In genomic region chr2:64458171-64458570, GRCm38 (mm10) we compare ENCODE assay signal across 8 mouse cellular contexts.
A peak's percentile ranks its signal among the peaks of the same experiment; 100 is the strongest.
DNase-seq lines count a peak whose midpoint lies in the region; ATAC-seq and TF ChIP-seq lines count a peak whose summit lies in the region.

No protein-coding gene starts in this region.

- H3K36me3 ChIP-seq in forebrain, embryonic 10.5 days (replicated peaks) = no peaks in the 10 kb centered on the region
- no peaks in the 10 kb centered on the region for H3K36me3 ChIP-seq in forebrain, embryonic 12.5 days (replicated peaks)
- H3K36me3 ChIP-seq in lung, embryonic 14.5 days (ENCODE audit: insufficient read depth) = no peaks in the 10 kb centered on the region

- WGBS in forebrain, embryonic 10.5 days = 72% methylated on average over 5 of the region's 5 CpGs
- WGBS in forebrain, embryonic 12.5 days = 71% methylated on average over 5 of the region's 5 CpGs
- 57% methylated on average over 5 of the region's 5 CpGs for WGBS in lung, embryonic 14.5 days
- WGBS in lung, adult 2 months = 58% methylated on average over 5 of the region's 5 CpGs

- no peaks in the 10 kb centered on the region for H3K4me1 ChIP-seq in forebrain, embryonic 10.5 days
- no peaks in the 10 kb centered on the region for H3K4me1 ChIP-seq in forebrain, embryonic 12.5 days
- no peaks in the 10 kb centered on the region for H3K4me1 ChIP-seq in lung, embryonic 14.5 days (ENCODE audit: insufficient read depth)
- H3K4me1 ChIP-seq in lung, adult 2 months (ENCODE audit: control insufficient read depth, insufficient read depth, low read length) = no peaks in the 10 kb centered on the region

- no peaks in the 10 kb centered on the region; the same call in 1 of the 2 replicates for H3K27me3 ChIP-seq in forebrain, embryonic 10.5 days (ENCODE audit: poor library complexity, severe bottlenecking)
- 0 out of 2 replicates have a peak, but pooled peaks cover 4% of the 10 kb centered on the region for H3K27me3 ChIP-seq in forebrain, embryonic 12.5 days
- H3K27me3 ChIP-seq in lung, embryonic 14.5 days (ENCODE audit: insufficient read depth, low read length) = no peaks in the 10 kb centered on the region

- peak; percentile 65 for TF ChIP-seq CTCF in lung, embryonic 14.5 days (IDR thresholded peaks at IDR 0.05; ENCODE audit: low read depth)
- TF ChIP-seq CTCF in lung, adult 2 months (IDR thresholded peaks at IDR 0.05; ENCODE audit: insufficient read depth, low read length) = no peak

- peak; percentile 41 for DNase-seq in forebrain, embryonic 10.5 days (ENCODE audit: extremely low spot score, low spot score)
- peak; percentile 80 for DNase-seq in lung, embryonic 14.5 days
- no peak for DNase-seq in lung, adult 2 months
- DNase-seq in embryo, embryonic 11 days = peak; percentile 79
- DNase-seq in lung, postnatal 14 days = peak; percentile 56
- no peak for DNase-seq in urinary bladder, postnatal 36 days (ENCODE audit: low spot score in 2 of 2)
- no peak for DNase-seq in gastrocnemius, postnatal 4 days (ENCODE audit: low spot score in 2 of 2)

- H3K4me2 ChIP-seq in forebrain, embryonic 12.5 days = no peak overlapping the region
- no peak overlapping the region for H3K4me2 ChIP-seq in lung, embryonic 14.5 days

- no peaks in the 10 kb centered on the region for H3K9me3 ChIP-seq in forebrain, embryonic 10.5 days
- H3K9me3 ChIP-seq in forebrain, embryonic 12.5 days = no peaks in the 10 kb centered on the region
- no peaks in the 10 kb centered on the region for H3K9me3 ChIP-seq in lung, embryonic 14.5 days (ENCODE audit: low read depth, low read length)

- no peak overlapping the region for H3K4me3 ChIP-seq in forebrain, embryonic 10.5 days
- no peak overlapping the region for H3K4me3 ChIP-seq in forebrain, embryonic 12.5 days (replicated peaks)
- no peak overlapping the region for H3K4me3 ChIP-seq in lung, embryonic 14.5 days (ENCODE audit: low read depth, low read length)
- H3K4me3 ChIP-seq in lung, adult 2 months (replicated peaks; ENCODE audit: extremely low read depth, low read depth, low read length) = no peak overlapping the region

- ATAC-seq in forebrain, embryonic 12.5 days (ENCODE audit: low FRiP score) = no peak
- ATAC-seq in lung, embryonic 14.5 days (ENCODE audit: insufficient read depth) = no peak

- no peak overlapping the region for H3K27ac ChIP-seq in forebrain, embryonic 10.5 days
- no peak overlapping the region for H3K27ac ChIP-seq in forebrain, embryonic 12.5 days
- no peak overlapping the region for H3K27ac ChIP-seq in lung, embryonic 14.5 days (ENCODE audit: low read depth)

- TF ChIP-seq POLR2A in lung, adult 2 months (IDR thresholded peaks at IDR 0.05; ENCODE audit: borderline replicate concordance, extremely low read depth, low read depth, low read length) = no peak

- H3K9ac ChIP-seq in forebrain, embryonic 12.5 days = no peak overlapping the region
- H3K9ac ChIP-seq in lung, embryonic 14.5 days = no peak overlapping the region

Comparison
In these comparisons a context has a peak if more than half of its experiments do, and no peak if none do; other contexts are left out.
1. DNase-seq: peak in forebrain, embryonic 10.5 days (single experiment), lung, embryonic 14.5 days (single experiment), embryo, embryonic 11 days (single experiment) and lung, postnatal 14 days (single experiment); none in lung, adult 2 months (single experiment), urinary bladder, postnatal 36 days (0 of 2) and gastrocnemius, postnatal 4 days (0 of 2).